Mouse (Mus musculus) heart, postnatal 0 days (tissue): ENCODE results near the gene Tex14.

Experiments used
- CTCF ChIP-seq: IDR thresholded peaks from 2 replicates; pipeline ENCODE4 v1.5.1; 2016; ENCODE audit warnings: antibody characterized with exemption, control low read depth, low read depth
- EP300 ChIP-seq: IDR thresholded peaks from 2 replicates; pipeline ENCODE4 v1.6.1; 2016; ENCODE audit warnings: antibody characterized with exemption, low read depth

- no peak for TF ChIP-seq CTCF
- no peak for TF ChIP-seq EP300
Measured at GRCm38 (mm10) chr11:87573751-87574150, 168.9 kb downstream of the Tex14 start.
